Mouse (Mus musculus) liver, embryonic 11.5 days (tissue): Measurements from ENCODE around the gene Ppm1l. TPM values are rescaled to one million over a fixed set of nuclear protein-coding genes. Genes with fewer than 3 reads are reported as not detected.

Experiments used
- ATAC-seq: fragments of 200-750 bp; cut with Nextera tagmentation; replicated peaks from 2 replicates; pipeline ENCODE4 v1.8.0; 2017; ENCODE audit warnings: moderate number of reproducible peaks, mild to moderate bottlenecking, moderate TSS enrichment, moderate library complexity; ENCODE audit not compliant: low FRiP score
- DNase-seq: peaks from one replicate; pipeline ENCODE4 v3.0.0-alpha.2; 2017; ENCODE audit warnings: low spot score
- H3K27ac ChIP-seq: fragments of 300-500 bp; sonication (generic); 2 replicates; pipeline ENCODE4 v1.5.1; 2014; ENCODE audit warnings: mild to moderate bottlenecking, low read depth, low read length, control low read depth
- H3K27me3 ChIP-seq: fragments of 300-500 bp; sonication (generic); replicated peaks from 2 replicates; pipeline ENCODE4 v1.6.1; 2014; ENCODE audit warnings: low read length, mixed read lengths; ENCODE audit not compliant: control insufficient read depth, insufficient read depth
- H3K36me3 ChIP-seq: fragments of 300-500 bp; sonication (generic); 2 replicates; pipeline ENCODE4 v1.6.1; 2014; ENCODE audit warnings: mild to moderate bottlenecking, low read length, moderate library complexity, mixed read lengths; ENCODE audit not compliant: control insufficient read depth, insufficient read depth
- H3K4me1 ChIP-seq: fragments of 300-500 bp; sonication (generic); replicated peaks from 2 replicates; pipeline ENCODE4 v1.6.1; 2014; ENCODE audit warnings: low read length, mixed read lengths; ENCODE audit not compliant: control insufficient read depth, insufficient read depth
- H3K4me2 ChIP-seq: fragments of 300-500 bp; sonication (generic); 2 replicates; pipeline ENCODE4 v1.6.1; 2014; ENCODE audit warnings: mild to moderate bottlenecking, control low read depth, moderate library complexity
- H3K4me3 ChIP-seq: fragments of 300-500 bp; sonication (generic); 2 replicates; pipeline ENCODE4 v1.5.1; 2014; ENCODE audit warnings: low read depth, low read length, control low read depth
- H3K9ac ChIP-seq: fragments of 300-500 bp; sonication (generic); 2 replicates; pipeline ENCODE4 v1.6.1; 2014; ENCODE audit warnings: low read depth, low read length, control low read depth
- H3K9me3 ChIP-seq: fragments of 300-500 bp; sonication (generic); 2 replicates; pipeline ENCODE4 v1.6.1; 2016; ENCODE audit warnings: low read length, inconsistent platforms, mixed read lengths; ENCODE audit not compliant: control insufficient read depth
- WGBS: fragments of 180-500 bp; shearing (Covaris S2); extraction: QIAGEN DNeasy Blood & Tissue Kit; methylation state at CpG from one replicate; pipeline ENCODE4 v1.1.7; 2014; 5-methylcytosine and 5-hydroxymethylcytosine counted together
- polyA plus RNA-seq: library from polyadenylated mRNA; unstranded; fragments of >200 nt; fragmentation: Nextera tagmentation; extraction: Ambion mirVana; gene quantifications from 2 replicates; pipeline ENCODE4 v1.2.1, GENCODE M21; 2014

The Ppm1l gene
- polyA plus RNA-seq, 1 experiment from 2014 or later, result 8.2 TPM

DNA sequence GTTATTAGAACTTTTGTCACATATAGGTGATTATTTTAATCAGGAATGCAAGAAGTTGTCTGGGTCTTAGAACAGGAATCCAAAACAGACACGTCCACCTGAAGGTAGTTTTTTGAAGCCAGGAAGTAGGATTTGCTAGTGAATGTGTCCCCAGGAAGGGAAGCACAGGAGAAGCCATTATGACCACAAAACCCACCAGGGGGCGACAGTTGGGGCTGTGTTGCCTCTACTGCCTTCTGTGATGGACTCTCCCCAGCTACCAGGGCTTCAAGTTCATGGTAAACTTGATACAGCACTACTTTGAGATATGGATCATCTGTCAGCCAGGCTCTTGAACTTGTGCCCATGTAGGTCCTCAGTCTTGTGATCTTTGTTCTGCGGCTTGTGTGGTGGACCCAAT lies 137.7 kb downstream of the Ppm1l start:
- no peak overlapping the region for H3K4me3 ChIP-seq
- no peak overlapping the region for H3K4me2 ChIP-seq
- H3K36me3 ChIP-seq, result no peaks in the 10 kb centered on the region
- DNase-seq (no peak), ATAC-seq (no peak)
- no peaks in the 10 kb centered on the region for H3K9me3 ChIP-seq
- 67% methylated on average over 3 of the region's 3 CpGs for WGBS
- no peak overlapping the region for H3K27ac ChIP-seq
- H3K27me3 ChIP-seq, result no peaks in the 10 kb centered on the region
- H3K4me1 ChIP-seq, result no peaks in the 10 kb centered on the region
- no peak overlapping the region for H3K9ac ChIP-seq

DNA sequence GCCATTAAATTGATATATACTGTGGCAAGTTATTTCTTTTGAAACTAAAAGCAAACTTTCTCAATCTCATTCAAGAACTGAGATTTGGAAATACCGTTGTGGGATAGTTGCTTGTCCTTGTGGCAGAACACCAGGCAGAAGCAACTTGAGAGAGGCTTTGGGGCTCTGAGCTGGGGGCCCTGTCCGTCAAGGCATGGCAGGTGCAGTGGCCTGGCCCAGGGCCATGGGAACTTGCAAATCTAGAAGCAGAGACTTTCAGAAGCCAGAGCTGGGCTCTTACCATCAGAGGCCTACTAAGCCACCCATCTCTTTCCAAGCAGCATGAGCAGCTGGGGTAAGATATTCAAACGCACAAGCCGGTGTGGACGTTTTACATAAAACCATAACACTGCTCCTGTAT lies 139.4 kb downstream of the Ppm1l start:
- Histone ChIP-seq H3K27ac (no peak overlapping the region), H3K4me2 (no peak overlapping the region), H3K9me3 (no peaks in the 10 kb centered on the region), H3K4me3 (no peak overlapping the region), H3K36me3 (no peaks in the 10 kb centered on the region), H3K4me1 (no peaks in the 10 kb centered on the region), H3K27me3 (no peaks in the 10 kb centered on the region), H3K9ac (no peak overlapping the region)
- WGBS, result 95% methylated on average over 5 of the region's 5 CpGs
- ATAC-seq (no peak), DNase-seq (no peak)

DNA sequence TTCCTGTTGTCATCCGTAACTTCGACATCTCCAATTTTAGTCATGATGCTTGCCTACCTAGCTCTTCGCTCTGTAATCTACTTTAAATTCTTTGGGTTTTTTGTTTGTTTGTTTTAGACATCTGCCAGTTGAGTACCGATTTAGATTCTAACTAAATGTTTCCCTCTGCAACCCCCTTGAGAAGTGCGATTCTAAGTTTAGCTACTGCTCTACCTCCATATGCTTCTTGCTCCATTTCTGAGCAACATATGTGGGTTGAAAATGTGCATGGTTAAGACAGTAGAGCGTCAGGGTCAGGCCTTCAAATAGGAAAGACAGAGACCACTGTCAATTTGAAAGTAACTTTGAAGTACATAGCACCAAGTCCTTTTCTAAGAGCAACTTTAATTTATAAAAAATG lies 142.1 kb downstream of the Ppm1l start:
- DNase-seq (no peak), ATAC-seq (no peak)
- no peaks in the 10 kb centered on the region for H3K4me1 ChIP-seq
- H3K4me2 ChIP-seq, result no peak overlapping the region
- H3K9ac ChIP-seq, result no peak overlapping the region
- H3K4me3 ChIP-seq, result no peak overlapping the region
- H3K9me3 ChIP-seq, result no peaks in the 10 kb centered on the region
- no peaks in the 10 kb centered on the region for H3K27me3 ChIP-seq
- WGBS, result 86% methylated on average over 6 of the region's 6 CpGs
- H3K36me3 ChIP-seq, result no peaks in the 10 kb centered on the region
- no peak overlapping the region for H3K27ac ChIP-seq

GRCm38 (mm10) chr3:69461956-69462355 lies 145.3 kb downstream of the Ppm1l start:
- DNase-seq, result no peak
- no peak overlapping the region for H3K27ac ChIP-seq
- H3K4me2 ChIP-seq, result no peak overlapping the region
- no peak for ATAC-seq
- no peaks in the 10 kb centered on the region for H3K36me3 ChIP-seq
- H3K9me3 ChIP-seq, result no peaks in the 10 kb centered on the region
- H3K9ac ChIP-seq, result no peak overlapping the region
- H3K27me3 ChIP-seq, result no peaks in the 10 kb centered on the region
- no peak overlapping the region for H3K4me3 ChIP-seq
- 55% methylated on average over 1 of the region's 1 CpGs for WGBS
- H3K4me1 ChIP-seq, result no peaks in the 10 kb centered on the region

DNA sequence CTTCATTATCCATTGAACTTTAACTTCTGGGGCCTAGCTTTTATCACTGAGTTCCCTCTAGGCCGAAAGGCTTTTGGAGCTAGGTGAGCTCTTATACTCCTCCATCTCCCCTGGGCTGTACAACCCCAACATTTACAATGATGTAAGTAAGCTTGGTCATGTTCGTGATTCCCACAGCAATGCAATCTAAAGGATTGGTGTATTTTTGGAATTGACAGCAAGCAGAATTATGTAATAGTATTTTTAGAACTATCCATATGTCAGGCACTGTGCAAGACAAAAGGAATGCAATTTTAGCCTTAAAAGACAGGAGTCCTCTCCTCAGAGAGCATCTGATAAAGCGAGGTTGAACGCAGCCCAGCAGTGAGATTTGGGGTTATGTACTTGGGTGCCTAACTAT lies 149.1 kb downstream of the Ppm1l start:
- ATAC-seq, result no peak
- Histone ChIP-seq H3K27ac (no peak overlapping the region), H3K4me3 (no peak overlapping the region), H3K9ac (no peak overlapping the region), H3K4me2 (no peak overlapping the region), H3K9me3 (no peaks in the 10 kb centered on the region), H3K4me1 (peaks cover 18% of the 10 kb centered on the region), H3K36me3 (no peaks in the 10 kb centered on the region), H3K27me3 (no peaks in the 10 kb centered on the region)
- DNase-seq, result no peak
- 89% methylated on average over 4 of the region's 4 CpGs for WGBS

- H3K27ac ChIP-seq, result no peak overlapping the region
- no peak overlapping the region for H3K9ac ChIP-seq
- 31% methylated on average over 9 of the region's 9 CpGs for WGBS
- H3K36me3 ChIP-seq, result no peaks in the 10 kb centered on the region
- peaks cover 18% of the 10 kb centered on the region for H3K4me1 ChIP-seq
- no peak overlapping the region for H3K4me3 ChIP-seq
- H3K27me3 ChIP-seq, result no peaks in the 10 kb centered on the region
- DNase-seq, result no peak
- H3K4me2 ChIP-seq, result peak overlapping the region; percentile 16
- no peaks in the 10 kb centered on the region for H3K9me3 ChIP-seq
- no peak for ATAC-seq
These were observed 151.8 kb downstream of the Ppm1l start for GRCm38 (mm10) chr3:69468280-69469008.

DNA sequence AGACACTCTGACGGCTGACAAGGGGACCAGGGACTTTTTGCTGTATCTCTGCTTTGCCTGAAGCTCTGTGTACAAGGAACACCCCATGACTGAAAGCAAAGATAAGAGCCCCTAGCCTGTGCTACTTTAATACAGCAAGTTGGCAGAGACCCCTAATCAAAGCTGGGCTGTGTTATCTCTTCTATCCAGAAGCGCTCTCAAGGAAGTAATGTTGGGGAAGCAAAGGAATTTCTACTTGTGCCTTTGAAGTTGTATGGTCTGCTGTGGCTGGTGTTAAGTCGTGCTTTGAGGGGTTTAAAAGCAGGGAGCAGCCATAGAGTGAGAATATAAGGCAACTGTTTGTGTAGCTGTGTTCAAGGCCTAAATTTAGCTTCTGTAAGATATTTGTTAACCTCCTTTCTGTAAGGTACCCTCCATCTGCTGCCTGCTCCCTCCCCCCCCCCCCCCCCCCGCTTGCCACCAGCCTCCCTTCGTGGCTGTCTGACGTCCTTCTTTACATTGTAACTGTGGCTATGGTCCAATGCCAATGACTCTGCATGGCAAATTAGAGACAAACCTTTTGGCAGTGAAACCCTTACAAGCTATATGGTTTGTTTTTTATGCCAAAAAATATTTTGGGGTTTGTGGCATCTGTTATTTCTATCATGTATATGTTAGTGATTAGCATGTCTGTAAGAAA lies 152.9 kb downstream of the Ppm1l start:
- Histone ChIP-seq H3K4me3 (no peak overlapping the region), H3K9ac (no peak overlapping the region), H3K27ac (no peak overlapping the region), H3K4me1 (peaks cover 18% of the 10 kb centered on the region), H3K36me3 (no peaks in the 10 kb centered on the region), H3K4me2 (peak overlapping the region; percentile 35), H3K27me3 (no peaks in the 10 kb centered on the region), H3K9me3 (no peaks in the 10 kb centered on the region)
- DNase-seq, result peak; percentile 37
- peak; percentile 96 for ATAC-seq
- WGBS, result 5% methylated on average over 6 of the region's 6 CpGs

GRCm38 (mm10) chr3:69470142-69470796 lies 153.6 kb downstream of the Ppm1l start:
- no peak overlapping the region for H3K27ac ChIP-seq
- DNase-seq (no peak), ATAC-seq (no peak)
- H3K4me2 ChIP-seq, result peak overlapping the region; percentile 35
- H3K4me3 ChIP-seq, result no peak overlapping the region
- H3K9ac ChIP-seq, result no peak overlapping the region
- H3K27me3 ChIP-seq, result no peaks in the 10 kb centered on the region
- peaks cover 18% of the 10 kb centered on the region for H3K4me1 ChIP-seq
- no peaks in the 10 kb centered on the region for H3K9me3 ChIP-seq
- 75% methylated on average over 11 of the region's 11 CpGs for WGBS
- no peaks in the 10 kb centered on the region for H3K36me3 ChIP-seq
